Mouse (Mus musculus): Measurements from ENCODE around the gene Usp12. TPM values are rescaled to one million over a fixed set of nuclear protein-coding genes. Genes with fewer than 3 reads are reported as not detected.

The Usp12 gene
- polyA plus RNA-seq, 1 experiment, result 26.5 TPM

DNA sequence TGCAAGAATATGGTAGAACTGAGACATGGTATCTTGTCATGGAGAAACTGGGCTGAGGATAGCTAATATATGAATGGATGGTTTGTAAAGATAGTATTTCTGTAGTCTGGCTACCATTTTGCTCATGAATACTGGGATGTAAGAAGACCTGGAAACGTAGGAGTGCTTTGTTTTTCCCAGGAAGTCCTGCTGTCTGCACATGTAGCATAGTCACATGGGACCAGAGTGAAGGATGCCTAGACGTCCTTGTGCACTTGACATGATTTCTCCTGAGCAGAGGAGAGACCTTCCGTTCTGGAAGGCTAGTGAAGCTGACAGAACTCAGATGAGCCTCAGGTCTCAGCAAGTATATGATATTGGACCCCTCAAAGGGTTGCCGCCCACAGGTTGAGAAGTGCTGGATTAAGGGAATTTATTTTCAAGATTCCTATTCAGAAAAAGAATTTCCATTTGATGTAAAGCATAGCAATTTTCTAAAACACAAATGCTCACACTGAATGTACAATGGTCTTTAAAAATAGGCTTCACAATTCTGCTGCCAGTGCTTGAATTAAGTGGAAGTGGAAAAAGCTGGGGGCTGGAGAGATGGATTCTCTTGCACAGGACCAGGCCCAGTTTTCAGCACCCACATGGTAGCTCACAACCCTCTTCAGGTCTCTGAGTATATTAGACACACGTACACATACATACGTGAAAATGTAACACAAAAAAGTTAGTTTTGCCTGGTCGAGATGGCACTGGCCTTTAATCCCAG, 43.3 kb upstream of the Usp12 start:
- TF ChIP-seq CTCF (IDR thresholded peaks at IDR 0.05; ENCODE audit: borderline replicate concordance, insufficient read depth, low read depth, low read length) (no peak), POLR2A (IDR thresholded peaks at IDR 0.05; ENCODE audit: borderline replicate concordance, insufficient read depth, low read length) (no peak)
- Histone ChIP-seq H3K27me3 (ENCODE audit: control insufficient read depth, insufficient read depth, low read length) (no peaks in the 10 kb centered on the region), H3K4me3 (replicated peaks; ENCODE audit: insufficient read depth, low read depth, low read length) (no peak overlapping the region), H3K4me1 (ENCODE audit: control insufficient read depth, insufficient read depth, low read length) (no peaks in the 10 kb centered on the region), H3K27ac (ENCODE audit: insufficient read depth, low read length) (no peak overlapping the region)
- DNase-seq, result no peak
- 59% methylated on average over 7 of the region's 7 CpGs for WGBS

DNA sequence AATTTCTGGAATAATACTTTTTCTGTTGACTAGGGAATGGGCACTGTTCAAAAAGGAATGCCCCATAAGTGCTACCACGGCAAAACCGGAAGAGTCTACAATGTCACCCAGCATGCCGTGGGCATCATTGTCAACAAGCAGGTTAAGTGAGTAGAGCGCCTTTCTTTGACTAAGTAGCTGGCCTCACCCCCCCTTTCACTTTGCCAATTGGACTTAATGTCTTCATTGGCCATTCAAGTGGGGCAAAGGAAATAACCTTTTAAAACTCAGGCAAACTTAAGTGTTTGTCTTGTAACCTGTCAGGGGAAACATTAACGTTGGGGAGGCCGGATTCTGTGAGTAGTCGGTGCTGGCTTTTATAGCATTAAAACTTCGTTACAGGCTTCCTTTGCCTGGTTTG, 40.2 kb upstream of the Usp12 start:
- no peak for DNase-seq
- 82% methylated on average over 8 of the region's 8 CpGs for WGBS
- no peak overlapping the region for H3K27ac ChIP-seq (ENCODE audit: insufficient read depth, low read length)

DNA sequence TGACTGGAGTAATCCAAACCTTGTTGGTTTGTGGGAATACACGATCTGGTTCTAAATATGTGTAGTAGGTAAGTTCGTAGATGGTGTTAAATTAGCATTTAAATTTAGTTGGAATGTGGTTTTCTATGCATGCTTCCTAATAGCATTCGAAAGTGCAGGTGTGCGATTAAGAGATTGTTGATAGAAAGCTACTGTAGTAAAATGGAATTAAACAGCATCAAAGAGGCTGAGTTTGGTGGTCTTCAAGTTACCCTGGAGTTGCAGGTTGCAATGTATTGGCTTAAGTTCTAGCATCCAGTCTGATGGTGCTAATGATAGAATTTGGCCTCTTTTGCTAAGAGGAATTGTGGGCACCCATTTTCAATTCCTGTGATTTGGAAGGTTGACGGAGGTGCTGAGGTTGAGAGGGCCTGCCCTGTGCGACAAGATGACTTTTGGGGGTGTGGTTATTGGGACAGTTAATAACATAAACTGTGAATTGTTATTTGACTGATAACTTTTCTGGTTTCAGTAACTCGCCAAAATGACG, 38.9 kb upstream of the Usp12 start:
- Histone ChIP-seq H3K27me3 (ENCODE audit: control insufficient read depth, insufficient read depth, low read length) (no peaks in the 10 kb centered on the region), H3K27ac (ENCODE audit: insufficient read depth, low read length) (no peak overlapping the region), H3K4me1 (ENCODE audit: control insufficient read depth, insufficient read depth, low read length) (no peaks in the 10 kb centered on the region), H3K4me3 (replicated peaks; ENCODE audit: insufficient read depth, low read depth, low read length) (peak overlapping the region; percentile 89)
- no peak for TF ChIP-seq CTCF (IDR thresholded peaks at IDR 0.05; ENCODE audit: borderline replicate concordance, insufficient read depth, low read depth, low read length)
- TF ChIP-seq POLR2A (IDR thresholded peaks at IDR 0.05; ENCODE audit: borderline replicate concordance, insufficient read depth, low read length), result no peak
- WGBS, result 17% methylated on average over 8 of the region's 8 CpGs
- no peak for DNase-seq

More for the DNA sequence above, 40.2 kb upstream of the Usp12 start:
- Histone ChIP-seq H3K4me3 (replicated peaks; ENCODE audit: insufficient read depth, low read depth, low read length) (no peak overlapping the region), H3K27me3 (ENCODE audit: control insufficient read depth, insufficient read depth, low read length) (no peaks in the 10 kb centered on the region), H3K4me1 (ENCODE audit: control insufficient read depth, insufficient read depth, low read length) (no peaks in the 10 kb centered on the region)
- TF ChIP-seq POLR2A (IDR thresholded peaks at IDR 0.05; ENCODE audit: borderline replicate concordance, insufficient read depth, low read length) (no peak), CTCF (IDR thresholded peaks at IDR 0.05; ENCODE audit: borderline replicate concordance, insufficient read depth, low read depth, low read length) (no peak)

DNA sequence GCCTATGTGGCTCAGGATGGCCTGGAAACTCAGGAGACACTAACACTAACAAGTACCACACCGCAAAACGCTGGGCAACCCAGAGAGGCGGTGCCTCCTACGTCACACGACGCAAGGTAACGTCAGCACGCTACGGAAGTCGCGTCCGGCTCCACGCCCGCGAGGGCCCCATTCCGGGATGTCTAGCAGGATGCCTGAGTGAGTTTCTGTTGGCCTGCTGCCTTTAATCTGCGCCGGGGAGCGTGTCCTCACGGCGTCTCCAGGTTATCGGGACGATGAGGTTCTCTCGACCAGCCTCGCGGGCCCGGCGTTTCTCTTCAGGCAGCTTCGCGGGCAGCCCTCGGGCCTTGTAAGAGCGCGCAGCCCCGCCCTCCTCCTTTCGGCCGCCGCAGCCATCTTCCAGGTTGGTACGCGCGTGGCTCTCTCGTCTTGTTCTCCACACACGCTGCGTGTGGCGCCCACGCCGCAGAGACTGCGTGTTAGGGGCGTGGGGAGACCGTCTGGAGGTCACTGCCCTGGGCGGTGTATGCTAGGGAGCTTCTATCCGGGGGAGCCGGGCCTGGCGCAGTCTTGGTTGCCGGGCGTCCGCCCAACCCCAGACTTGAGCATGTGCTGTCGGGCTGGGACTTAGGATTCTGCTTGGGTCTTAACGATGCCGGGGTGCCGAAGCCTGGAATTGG, 38.1 kb upstream of the Usp12 start, which contains the start of gene Rpl21:
Rpl21 (plus strand) TSS at position 122 of the 680 bp plus-strand sequence.
- under 1% methylated on average over 60 of the region's 60 CpGs for WGBS
- Histone ChIP-seq H3K27me3 (ENCODE audit: control insufficient read depth, insufficient read depth, low read length) (no peaks in the 10 kb centered on the region), H3K4me3 (replicated peaks; ENCODE audit: insufficient read depth, low read depth, low read length) (peak within 1 kb of the TSS; percentile 89), H3K4me1 (ENCODE audit: control insufficient read depth, insufficient read depth, low read length) (no peaks in the 10 kb centered on the region), H3K27ac (ENCODE audit: insufficient read depth, low read length) (peak within 1 kb of the TSS; percentile 87)
- no peak for TF ChIP-seq CTCF (IDR thresholded peaks at IDR 0.05; ENCODE audit: borderline replicate concordance, insufficient read depth, low read depth, low read length)
- peak; percentile 90 for TF ChIP-seq POLR2A (IDR thresholded peaks at IDR 0.05; ENCODE audit: borderline replicate concordance, insufficient read depth, low read length)
- peak; percentile 94 to 98 for DNase-seq

DNA sequence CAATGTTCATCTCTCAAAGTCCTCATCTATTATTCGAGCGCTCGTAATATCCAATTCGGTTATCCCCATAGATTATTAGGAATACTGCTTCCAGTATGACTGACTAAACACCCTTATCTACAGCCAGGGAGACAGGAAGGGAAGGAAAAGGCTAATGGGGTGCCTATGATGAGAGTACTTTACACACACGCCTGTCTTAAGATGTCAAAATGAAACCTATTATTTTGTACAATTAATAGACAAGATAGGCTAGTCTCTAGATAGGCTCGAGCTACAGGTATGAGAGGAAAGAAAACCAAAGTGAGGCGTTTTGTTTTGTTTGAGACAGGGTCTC, 37.6 kb upstream of the Usp12 start:
- H3K27me3 ChIP-seq (ENCODE audit: control insufficient read depth, insufficient read depth, low read length), result no peaks in the 10 kb centered on the region
- peak overlapping the region; percentile 89 for H3K4me3 ChIP-seq (replicated peaks; ENCODE audit: insufficient read depth, low read depth, low read length)
- 0 out of 2 replicates have a peak overlapping the region, but pooled peaks have one; percentile 87 for H3K27ac ChIP-seq (ENCODE audit: insufficient read depth, low read length)
- no peaks in the 10 kb centered on the region for H3K4me1 ChIP-seq (ENCODE audit: control insufficient read depth, insufficient read depth, low read length)
- WGBS, result 50% methylated on average over 7 of the region's 7 CpGs
- no peak for DNase-seq
- TF ChIP-seq POLR2A (IDR thresholded peaks at IDR 0.05; ENCODE audit: borderline replicate concordance, insufficient read depth, low read length) (no peak), CTCF (IDR thresholded peaks at IDR 0.05; ENCODE audit: borderline replicate concordance, insufficient read depth, low read depth, low read length) (no peak)

DNA sequence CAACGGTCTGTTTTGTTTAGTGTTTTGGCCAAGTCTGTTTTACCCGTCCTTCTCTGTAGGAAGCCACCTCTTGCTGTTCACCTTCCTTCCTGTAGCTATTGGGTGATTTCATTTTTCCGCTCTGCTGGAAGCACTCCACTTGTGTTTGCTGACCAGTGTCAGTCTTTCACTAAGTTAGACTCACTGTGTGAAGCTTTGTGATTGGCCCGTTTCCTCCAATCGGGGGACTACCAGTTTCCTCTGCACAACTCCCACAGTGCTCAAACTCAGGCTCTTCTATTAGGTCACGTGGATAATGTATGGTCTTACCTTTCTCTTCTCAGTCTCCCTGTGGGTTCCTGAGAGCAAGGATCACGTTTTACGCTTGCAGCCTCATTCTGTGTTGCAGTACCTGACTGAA, 34.7 kb upstream of the Usp12 start:
- WGBS, result 41% methylated on average over 8 of the region's 8 CpGs
- DNase-seq, result no peak

DNA sequence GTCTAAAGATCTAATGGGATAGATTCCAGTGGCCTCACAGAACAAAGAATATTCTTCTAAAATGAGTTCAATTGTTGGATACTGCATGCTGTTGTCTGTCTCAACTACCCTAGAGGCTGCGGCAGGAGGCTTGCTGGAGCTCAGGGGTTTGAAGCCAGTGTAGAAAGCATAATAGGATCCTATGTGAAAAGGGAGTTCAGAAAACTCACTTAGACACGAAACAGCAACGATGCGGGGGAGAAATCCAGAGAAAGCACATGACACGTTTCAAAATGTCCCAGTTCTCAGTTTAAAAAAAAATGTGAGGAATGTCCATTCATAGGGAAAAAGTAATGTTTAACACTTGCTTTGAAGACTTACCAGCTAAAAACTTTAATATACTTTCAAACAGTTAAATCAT, 28.2 kb upstream of the Usp12 start:
- 88% methylated on average over 5 of the region's 5 CpGs for WGBS

More for the DNA sequence above, 34.7 kb upstream of the Usp12 start:
- Histone ChIP-seq H3K4me3 (replicated peaks; ENCODE audit: insufficient read depth, low read depth, low read length) (no peak overlapping the region), H3K27ac (ENCODE audit: insufficient read depth, low read length) (no peak overlapping the region), H3K4me1 (ENCODE audit: control insufficient read depth, insufficient read depth, low read length) (no peaks in the 10 kb centered on the region), H3K27me3 (ENCODE audit: control insufficient read depth, insufficient read depth, low read length) (no peaks in the 10 kb centered on the region)
- TF ChIP-seq CTCF (IDR thresholded peaks at IDR 0.05; ENCODE audit: borderline replicate concordance, insufficient read depth, low read depth, low read length) (no peak), POLR2A (IDR thresholded peaks at IDR 0.05; ENCODE audit: borderline replicate concordance, insufficient read depth, low read length) (no peak)

More for the DNA sequence above, 28.2 kb upstream of the Usp12 start:
- Histone ChIP-seq H3K27me3 (ENCODE audit: control insufficient read depth, insufficient read depth, low read length) (no peaks in the 10 kb centered on the region), H3K27ac (ENCODE audit: insufficient read depth, low read length) (no peak overlapping the region), H3K4me3 (replicated peaks; ENCODE audit: insufficient read depth, low read depth, low read length) (no peak overlapping the region), H3K4me1 (ENCODE audit: control insufficient read depth, insufficient read depth, low read length) (no peaks in the 10 kb centered on the region)
- no peak for DNase-seq
- TF ChIP-seq CTCF (IDR thresholded peaks at IDR 0.05; ENCODE audit: borderline replicate concordance, insufficient read depth, low read depth, low read length), result no peak
- no peak for TF ChIP-seq POLR2A (IDR thresholded peaks at IDR 0.05; ENCODE audit: borderline replicate concordance, insufficient read depth, low read length)
